In the genomic region with DNA sequence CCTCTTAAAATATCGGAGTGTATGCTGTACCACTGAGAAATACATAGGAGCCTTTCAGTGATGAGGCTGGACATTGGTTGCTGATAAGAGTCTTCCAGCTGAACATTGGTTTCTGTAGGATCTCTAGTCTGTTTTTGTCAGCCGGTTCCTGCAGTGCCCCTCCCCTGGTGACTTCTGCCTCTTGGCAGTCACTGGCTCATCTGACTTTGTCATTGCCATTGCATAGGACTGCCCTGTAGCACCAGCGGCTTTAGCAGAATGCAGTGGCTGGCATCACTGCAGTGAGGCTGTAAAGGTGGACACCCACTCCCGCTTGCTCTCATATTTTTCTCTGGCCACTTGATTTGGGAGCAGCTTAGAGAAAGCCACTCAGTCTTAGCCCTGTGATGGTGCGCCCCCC, we compare ENCODE assay signal across 24 mouse cellular contexts. TPM values are rescaled to one million over a fixed set of nuclear protein-coding genes. Genes with fewer than 3 reads are reported as not detected.
"Had no signal": no experiment of that assay in that cellular context is flagged by ENCODE, and none has a peak within 500 bp of the region (broad histone marks: within the 10 kb centered on the region; RNA-seq: fewer than 3 reads in every experiment).

No protein-coding gene starts in this region.

- H3K27ac ChIP-seq: heart, embryonic 13.5 days; heart, embryonic 15.5 days; hindbrain, embryonic 10.5 days; hindbrain, embryonic 12.5 days; hindbrain, embryonic 14.5 days; intestine, embryonic 15.5 days; layer of hippocampus, adult 2 months; left cerebral cortex, adult 2 months; limb, embryonic 10.5 days; limb, embryonic 12.5 days; liver, embryonic 13.5 days; liver, embryonic 15.5 days had no signal

- DNase-seq: gastrocnemius, adult 2 months; gastrocnemius, postnatal 10 days; gastrocnemius, postnatal 25 days; kidney, adult 18-20 months; kidney, adult 8-10 months; kidney, postnatal 10 days; kidney, postnatal 25 days; kidney, postnatal 4 days; liver; liver, embryonic 13.5 days; liver, postnatal 0 days; lung, adult 2 months had no signal

- H3K4me3 ChIP-seq: gastrocnemius, adult 2 months; heart, embryonic 13.5 days; heart, embryonic 15.5 days; hindbrain, embryonic 10.5 days; hindbrain, embryonic 12.5 days; intestine, embryonic 15.5 days; layer of hippocampus, adult 2 months; left cerebral cortex, adult 2 months; limb, embryonic 10.5 days; limb, embryonic 12.5 days; liver, embryonic 13.5 days; liver, embryonic 15.5 days had no signal

- H3K4me1 ChIP-seq: hindbrain, embryonic 10.5 days; hindbrain, embryonic 12.5 days; intestine, embryonic 15.5 days; limb, embryonic 10.5 days; limb, embryonic 12.5 days; liver, embryonic 13.5 days; liver, embryonic 15.5 days had no signal

- H3K9me3 ChIP-seq: heart, embryonic 13.5 days; heart, embryonic 15.5 days; hindbrain, embryonic 10.5 days; hindbrain, embryonic 12.5 days; intestine, embryonic 15.5 days; limb, embryonic 10.5 days; limb, embryonic 12.5 days; liver, embryonic 13.5 days; liver, embryonic 15.5 days had no signal

- H3K27me3 ChIP-seq: heart, embryonic 13.5 days; heart, embryonic 15.5 days; hindbrain, embryonic 12.5 days; intestine, embryonic 15.5 days; limb, embryonic 12.5 days; liver, embryonic 13.5 days; liver, embryonic 15.5 days had no signal

- H3K9ac ChIP-seq: heart, embryonic 13.5 days; heart, embryonic 15.5 days; hindbrain, embryonic 12.5 days; hindbrain, embryonic 14.5 days; intestine, embryonic 15.5 days; limb, embryonic 12.5 days; liver, embryonic 13.5 days; liver, embryonic 15.5 days; liver, postnatal 0 days had no signal

- H3K36me3 ChIP-seq: heart, embryonic 13.5 days; heart, embryonic 15.5 days; hindbrain, embryonic 10.5 days; hindbrain, embryonic 12.5 days; intestine, embryonic 15.5 days; limb, embryonic 10.5 days; limb, embryonic 12.5 days; liver, embryonic 13.5 days; liver, embryonic 15.5 days had no signal

RNA-seq across cellular contexts. Expression of gene Arhgap20, which starts 33.1 kb away (rescaled TPM):
- total RNA-seq: granulocyte monocyte progenitor cell, adult 5-6 weeks had no signal
